Mouse (Mus musculus): ENCODE measurements around the gene Rragc.

Rragc gene

GRCm38 (mm10) chr4:123956703-123957491 is 39.7 kb downstream of the Rragc start:
- peak; percentile 73 for DNase-seq

DNA sequence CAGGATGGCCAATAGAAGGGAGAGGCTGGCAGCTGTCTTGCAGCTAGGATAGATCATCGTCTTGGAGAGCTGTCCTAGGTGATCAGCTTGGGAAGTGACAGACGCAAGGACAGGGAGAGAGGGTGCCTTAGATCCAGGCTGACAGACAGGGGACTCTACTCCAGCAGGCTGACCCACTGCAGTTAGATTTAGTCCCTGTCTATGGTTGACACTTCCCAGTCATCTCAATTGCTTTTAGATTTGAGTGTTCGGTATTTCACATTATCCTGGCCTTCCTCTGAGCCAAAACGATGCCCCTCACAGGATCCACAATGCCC is 40.2 kb downstream of the Rragc start:
- DNase-seq: no peak

DNA sequence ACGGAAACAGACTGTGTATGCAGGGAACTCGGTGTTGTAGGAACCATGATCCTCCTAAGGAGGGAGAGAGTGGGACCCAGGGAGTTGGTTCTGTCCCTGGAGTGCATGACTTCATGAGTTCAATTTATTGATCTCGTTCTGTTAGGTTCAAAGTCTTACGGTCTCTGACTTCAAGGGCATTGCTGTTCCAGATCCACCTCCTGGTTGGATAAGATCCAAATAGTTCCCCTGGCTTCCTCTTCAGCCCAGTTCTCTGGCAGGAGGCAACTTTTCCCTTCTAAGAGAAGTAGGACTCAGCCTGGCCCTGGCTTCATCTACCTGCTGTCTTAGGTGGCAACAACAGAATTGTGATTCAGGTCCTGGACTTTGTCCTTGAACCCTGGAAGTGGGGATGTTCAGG is 40.6 kb downstream of the Rragc start:
- DNase-seq: no peak

- DNase-seq: no peak
Observed at GRCm38 (mm10) chr4:123960955-123961354, 43.7 kb downstream of the Rragc start.

- no peak for DNase-seq
Observed at GRCm38 (mm10) chr4:123962721-123963120, 45.5 kb downstream of the Rragc start.

GRCm38 (mm10) chr4:123968663-123969321 is 51.5 kb downstream of the Rragc start:
- DNase-seq: no peak

DNA sequence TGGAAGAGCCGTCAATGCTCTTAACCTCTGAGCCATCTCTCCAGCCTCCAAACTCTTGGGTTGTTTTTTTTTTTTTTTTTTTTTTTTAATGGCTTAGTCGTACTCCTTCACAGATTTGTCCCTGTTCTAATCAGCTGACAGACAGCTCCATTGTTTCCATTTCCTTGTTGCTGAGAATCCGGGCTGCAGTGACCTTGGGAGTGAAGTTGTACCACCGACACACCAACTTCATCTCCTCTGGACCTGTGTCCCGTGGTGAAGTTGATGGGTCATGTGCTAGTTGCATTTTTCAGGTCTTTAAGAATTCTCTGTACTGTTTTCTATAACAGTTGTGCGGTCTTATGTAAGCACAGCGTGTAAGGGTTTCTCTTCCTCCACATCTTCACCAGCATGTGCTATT is 52.2 kb downstream of the Rragc start:
- DNase-seq: no peak

GRCm38 (mm10) chr4:123971059-123971458 is 53.8 kb downstream of the Rragc start:
- no peak for DNase-seq

DNA sequence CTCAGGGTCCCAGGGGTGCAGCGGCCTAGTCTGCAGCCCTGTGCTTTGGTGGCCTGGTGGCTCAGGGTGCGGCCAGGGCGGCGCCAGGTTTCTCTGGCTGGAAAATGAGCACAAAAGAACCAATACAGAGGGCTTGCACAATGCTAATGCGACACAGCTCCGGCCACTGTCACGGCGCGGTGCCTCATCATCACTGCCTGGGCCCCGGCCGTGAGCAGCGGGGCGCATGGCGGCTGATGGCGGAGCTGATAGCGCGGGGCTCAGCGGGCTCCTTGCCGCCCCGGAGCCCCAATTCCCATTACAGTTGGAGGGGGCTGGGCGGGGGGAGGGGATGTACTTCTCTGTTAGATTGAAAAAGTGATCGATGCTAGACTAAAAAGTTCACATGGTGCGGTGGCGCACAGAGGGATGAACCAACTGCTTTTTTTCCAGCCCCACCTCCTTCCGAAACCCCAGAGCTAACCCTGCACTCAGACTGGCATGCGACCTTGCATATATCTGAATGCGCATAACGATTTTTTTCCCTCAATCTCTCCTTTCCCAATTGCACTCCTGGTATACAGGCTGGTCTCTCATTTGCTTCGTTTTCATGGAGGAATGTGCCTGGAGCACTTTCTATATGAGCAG is 55.3 kb downstream of the Rragc start:
- no peak for DNase-seq

GRCm38 (mm10) chr4:123982105-123982504 is 64.9 kb downstream of the Rragc start:
- no peak for DNase-seq
